Mouse (Mus musculus) gastrocnemius, adult 18-20 months (tissue): ENCODE data around the gene Ugt1a1. TPM values are rescaled to one million over a fixed set of nuclear protein-coding genes. Genes with fewer than 3 reads are reported as not detected.
A peak's percentile ranks its signal among the peaks of the same experiment; 100 is the strongest.
"Not testable (repeated sequence)": the region's sequence is repeated elsewhere in the genome, so short reads cannot be mapped to it uniquely, and the experiment has no call there.

Source experiments
- DNase-seq: peaks from one replicate; pipeline ENCODE4 v3.0.0; 2021; ENCODE audit warnings: low spot score
- long read RNA-seq, 2 experiments: library from polyadenylated mRNA; stranded (forward); transcript quantifications; one replicate each; pipeline ENCODE4 v2.0.0; 2021
- total RNA-seq, 2 experiments: library from RNA; stranded (reverse); gene quantifications; 2 replicates each; pipeline ENCODE4 v1.2.3; 2021

Gene Ugt1a1
- under 1 TPM in 1 of 2 experiments, not detected in 1; 0.09 TPM for total RNA-seq
- long read RNA-seq, experiment 1 = 0 reads
- long read RNA-seq, experiment 2 = 0 reads

GRCm38 (mm10) chr1:88211812-88212211 lies at the start of gene Ugt1a1:
Gene Ugt1a1, plus strand, starts transcription at chr1:88211959.
- no peak for DNase-seq

GRCm38 (mm10) chr1:88165711-88166110 lies 46.0 kb upstream of the Ugt1a1 start, which contains the start of gene Ugt1a5:
Gene Ugt1a5, plus strand, starts transcription at chr1:88166012.
- DNase-seq = no peak

- DNase-seq = not testable (repeated sequence)
Measured at GRCm38 (mm10) chr1:88172190-88172589, 39.6 kb upstream of the Ugt1a1 start.

GRCm38 (mm10) chr1:88179657-88180056 lies 32.1 kb upstream of the Ugt1a1 start:
- DNase-seq = no peak

GRCm38 (mm10) chr1:88186325-88186935 lies 25.3 kb upstream of the Ugt1a1 start:
- no peak for DNase-seq

GRCm38 (mm10) chr1:88192136-88192535 lies 19.6 kb upstream of the Ugt1a1 start:
- no peak for DNase-seq

- no peak for DNase-seq
Measured at GRCm38 (mm10) chr1:88195687-88196086, 16.1 kb upstream of the Ugt1a1 start.

- DNase-seq = no peak
Measured at GRCm38 (mm10) chr1:88197443-88197842, 14.3 kb upstream of the Ugt1a1 start.

GRCm38 (mm10) chr1:88199996-88200395 lies 11.8 kb upstream of the Ugt1a1 start:
- no peak for DNase-seq

- DNase-seq = no peak
Measured at GRCm38 (mm10) chr1:88200456-88200855, 11.3 kb upstream of the Ugt1a1 start, which contains the start of gene Ugt1a2. Gene Ugt1a2, plus strand, starts transcription at chr1:88200601.

GRCm38 (mm10) chr1:88205294-88205922 lies 6.4 kb upstream of the Ugt1a1 start, which contains the start of gene Dnajb3:
Gene Dnajb3, minus strand, starts transcription at chr1:88205782.
- no peak for DNase-seq

GRCm38 (mm10) chr1:88206843-88207479 lies 4.8 kb upstream of the Ugt1a1 start:
- no peak for DNase-seq

- peak; percentile 7 for DNase-seq
Measured at GRCm38 (mm10) chr1:88212341-88213045, 734 bp downstream of the Ugt1a1 start.

- DNase-seq = no peak
Measured at GRCm38 (mm10) chr1:88213061-88213460, 1.3 kb downstream of the Ugt1a1 start.

GRCm38 (mm10) chr1:88213766-88214461 lies 2.2 kb downstream of the Ugt1a1 start:
- peak; percentile 3 for DNase-seq

- peak; percentile 9 for DNase-seq
Measured at GRCm38 (mm10) chr1:88214462-88214952, 2.7 kb downstream of the Ugt1a1 start.

- peak; percentile 1 for DNase-seq
Measured at GRCm38 (mm10) chr1:88215466-88216380, 4.0 kb downstream of the Ugt1a1 start.

- no peak for DNase-seq
Measured at GRCm38 (mm10) chr1:88216551-88216950, 4.8 kb downstream of the Ugt1a1 start.

- DNase-seq = no peak
Measured at GRCm38 (mm10) chr1:88217144-88217543, 5.4 kb downstream of the Ugt1a1 start.

GRCm38 (mm10) chr1:88217576-88217975 lies 5.8 kb downstream of the Ugt1a1 start:
- DNase-seq = peak; percentile 1
